Mouse (Mus musculus): ENCODE results near the gene Ttc17. TPM values are rescaled to one million over a fixed set of nuclear protein-coding genes. Genes with fewer than 3 reads are reported as not detected.

Ttc17 gene
- polyA plus RNA-seq, 1 experiment from 2014 or later: 12.1 TPM

DNA sequence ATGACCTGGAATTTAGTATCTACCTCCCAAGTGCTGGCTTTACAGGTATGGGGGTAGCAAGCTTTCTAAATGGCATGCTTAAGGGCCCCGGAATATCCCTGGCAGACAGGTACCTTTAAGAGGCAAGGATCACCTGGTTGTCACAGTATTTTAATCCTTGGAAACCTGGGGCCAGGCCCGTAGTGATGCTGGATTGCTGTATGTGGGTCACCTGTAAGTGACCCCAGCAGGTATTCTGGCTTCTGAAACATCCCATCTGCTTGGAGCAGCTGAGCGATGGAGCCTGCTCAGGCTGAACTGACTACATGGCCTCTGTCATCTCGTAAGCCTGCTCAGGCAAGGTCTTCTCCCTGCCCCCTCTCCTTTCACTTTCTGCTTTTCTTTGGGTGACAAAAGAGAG is 130.4 kb downstream of the Ttc17 start:
- 67% methylated on average over 4 of the region's 4 CpGs for WGBS
- no peak overlapping the region for H3K4me3 ChIP-seq
- H3K27me3 ChIP-seq (ENCODE audit: low read depth, poor library complexity, severe bottlenecking): peaks cover 57% of the 10 kb centered on the region
- H3K27ac ChIP-seq (replicated peaks): no peak overlapping the region
- H3K9me3 ChIP-seq (replicated peaks): no peaks in the 10 kb centered on the region
- H3K4me1 ChIP-seq: peaks cover 22% of the 10 kb centered on the region
- no peak for DNase-seq (ENCODE audit: low spot score)
- no peaks in the 10 kb centered on the region for H3K36me3 ChIP-seq

- no peak overlapping the region for H3K4me3 ChIP-seq
- no peaks in the 10 kb centered on the region for H3K9me3 ChIP-seq (replicated peaks)
- no peaks in the 10 kb centered on the region for H3K36me3 ChIP-seq
- H3K27me3 ChIP-seq (ENCODE audit: low read depth, poor library complexity, severe bottlenecking): peaks cover 62% of the 10 kb centered on the region
- no peak for DNase-seq (ENCODE audit: low spot score)
- no peak overlapping the region for H3K27ac ChIP-seq (replicated peaks)
- H3K4me1 ChIP-seq: peaks cover 22% of the 10 kb centered on the region
- WGBS: 86% methylated on average over 3 of the region's 3 CpGs
These were observed 130.8 kb downstream of the Ttc17 start for GRCm38 (mm10) chr2:94275658-94276057.

DNA sequence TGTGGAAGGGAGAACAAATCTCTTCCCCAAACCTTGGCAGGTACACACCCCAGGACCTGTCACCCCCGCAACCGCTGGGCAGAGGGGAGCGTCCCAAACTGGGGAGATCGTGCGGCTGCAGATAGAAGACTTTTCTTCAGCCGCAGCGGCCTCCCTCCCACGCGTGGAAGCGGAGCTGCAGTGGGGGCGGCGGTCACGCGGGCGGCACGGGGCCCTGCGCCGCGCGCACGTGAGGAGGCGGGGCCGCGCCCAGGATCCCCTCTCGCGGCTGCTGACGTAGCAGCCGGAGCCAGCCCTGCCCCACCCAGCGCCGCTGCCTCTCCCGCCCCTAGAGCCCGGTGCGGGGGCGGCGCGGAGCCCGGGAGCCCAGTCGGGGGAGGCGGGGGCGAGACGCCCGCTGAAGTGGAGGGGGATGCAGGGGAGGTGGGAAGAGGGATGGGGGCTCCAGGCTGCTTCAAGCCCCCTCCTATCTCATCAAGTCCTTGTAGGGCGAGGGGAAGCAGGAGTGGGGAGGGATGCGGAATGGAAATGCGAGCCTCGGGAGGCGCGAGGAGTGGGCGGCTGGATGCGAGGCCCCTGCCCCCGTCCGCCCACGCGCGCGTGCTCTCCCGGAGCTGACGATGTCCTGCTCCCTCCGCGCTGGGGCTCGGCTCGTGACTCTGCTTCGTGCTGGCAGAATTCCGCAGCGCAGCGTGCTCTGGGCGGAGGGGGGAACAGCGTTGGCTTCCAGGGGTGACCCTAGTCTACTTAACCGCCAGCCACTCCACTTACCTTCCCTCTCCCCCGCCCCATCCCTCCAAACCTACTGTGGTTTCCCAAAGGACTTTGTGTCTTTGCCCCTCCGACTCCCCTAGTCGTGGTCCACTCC is 133.1 kb downstream of the Ttc17 start:
- H3K4me3 ChIP-seq: peak overlapping the region; percentile 77
- peaks cover 67% of the 10 kb centered on the region for H3K27me3 ChIP-seq (ENCODE audit: low read depth, poor library complexity, severe bottlenecking)
- under 1% methylated on average over 72 of the region's 72 CpGs for WGBS
- no peaks in the 10 kb centered on the region for H3K36me3 ChIP-seq
- peak; percentile 68 for DNase-seq (ENCODE audit: low spot score)
- H3K4me1 ChIP-seq: peaks cover 22% of the 10 kb centered on the region
- peak overlapping the region; percentile 89 for H3K27ac ChIP-seq (replicated peaks)
- no peaks in the 10 kb centered on the region for H3K9me3 ChIP-seq (replicated peaks)

DNA sequence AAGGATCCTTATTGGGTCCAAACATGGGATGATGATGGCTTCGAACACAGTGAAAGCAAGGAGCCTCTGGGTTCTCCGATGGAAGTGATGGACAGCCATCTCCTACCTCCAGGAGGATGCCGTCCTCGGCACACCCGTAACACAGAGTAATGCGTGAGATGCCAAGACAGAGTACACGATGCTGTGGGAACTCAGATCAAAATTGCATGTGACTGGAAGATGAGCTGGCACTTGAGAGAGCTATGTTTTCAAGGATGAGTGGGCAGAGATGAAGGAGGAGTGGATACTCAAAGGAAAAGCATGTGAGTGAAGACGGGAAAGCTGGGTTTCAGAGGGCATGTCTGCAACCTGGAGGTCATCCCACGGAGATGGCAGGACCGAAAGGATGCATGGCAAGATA is 135.3 kb downstream of the Ttc17 start:
- no peak for DNase-seq (ENCODE audit: low spot score)
- peaks cover 84% of the 10 kb centered on the region for H3K27me3 ChIP-seq (ENCODE audit: low read depth, poor library complexity, severe bottlenecking)
- 90% methylated on average over 10 of the region's 10 CpGs for WGBS
- H3K4me1 ChIP-seq: peaks cover 38% of the 10 kb centered on the region
- no peak overlapping the region for H3K4me3 ChIP-seq
- no peaks in the 10 kb centered on the region for H3K36me3 ChIP-seq
- no peaks in the 10 kb centered on the region for H3K9me3 ChIP-seq (replicated peaks)
- no peak overlapping the region for H3K27ac ChIP-seq (replicated peaks)

GRCm38 (mm10) chr2:94268835-94269234 is 137.7 kb downstream of the Ttc17 start:
- no peak overlapping the region for H3K4me3 ChIP-seq
- no peak for DNase-seq (ENCODE audit: low spot score)
- peaks cover 55% of the 10 kb centered on the region for H3K4me1 ChIP-seq
- WGBS: 90% methylated on average over 8 of the region's 8 CpGs
- H3K36me3 ChIP-seq: no peaks in the 10 kb centered on the region
- H3K27me3 ChIP-seq (ENCODE audit: low read depth, poor library complexity, severe bottlenecking): peaks cover 61% of the 10 kb centered on the region
- H3K27ac ChIP-seq (replicated peaks): no peak overlapping the region
- H3K9me3 ChIP-seq (replicated peaks): no peaks in the 10 kb centered on the region

DNA sequence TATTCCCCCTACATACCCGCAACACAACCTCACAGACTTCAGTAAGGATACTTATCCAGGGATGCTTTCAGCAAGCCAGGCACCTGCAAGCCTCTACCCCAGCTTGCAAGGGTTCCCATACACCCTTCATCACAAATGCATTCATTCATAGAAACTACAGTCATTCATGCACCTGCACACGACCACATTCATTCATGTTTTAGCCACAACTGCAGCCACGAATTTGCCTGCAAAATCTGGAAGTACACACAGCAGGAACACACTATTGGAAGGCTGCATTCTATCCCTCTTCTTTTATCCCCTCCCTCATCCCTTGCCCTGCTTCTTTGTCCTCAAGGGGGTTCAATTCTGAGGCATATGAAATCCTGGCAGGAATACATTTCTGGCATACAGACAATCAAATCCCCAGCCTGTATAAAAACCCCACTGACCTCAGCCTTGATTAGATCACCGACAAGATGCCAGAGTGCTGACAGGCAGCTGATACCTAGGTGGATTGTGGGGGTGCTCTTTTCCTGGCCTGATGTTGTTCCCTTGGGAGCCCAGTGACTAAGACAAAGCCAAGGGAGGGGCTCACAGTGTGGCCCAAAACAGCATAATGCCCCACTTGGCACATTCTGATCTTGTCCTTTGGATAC is 139.2 kb downstream of the Ttc17 start:
- WGBS: 32% methylated on average over 4 of the region's 4 CpGs
- H3K4me1 ChIP-seq: peaks cover 56% of the 10 kb centered on the region
- H3K27ac ChIP-seq (replicated peaks): peak overlapping the region; percentile 1; the same call in 1 of the 2 replicates
- no peaks in the 10 kb centered on the region for H3K9me3 ChIP-seq (replicated peaks)
- no peak overlapping the region for H3K4me3 ChIP-seq
- no peaks in the 10 kb centered on the region for H3K36me3 ChIP-seq
- DNase-seq (ENCODE audit: low spot score): no peak
- peaks cover 54% of the 10 kb centered on the region for H3K27me3 ChIP-seq (ENCODE audit: low read depth, poor library complexity, severe bottlenecking)

- WGBS: 29% methylated on average over 7 of the region's 7 CpGs
- peaks cover 54% of the 10 kb centered on the region for H3K27me3 ChIP-seq (ENCODE audit: low read depth, poor library complexity, severe bottlenecking)
- no peaks in the 10 kb centered on the region for H3K9me3 ChIP-seq (replicated peaks)
- H3K4me3 ChIP-seq: no peak overlapping the region
- H3K4me1 ChIP-seq: peaks cover 63% of the 10 kb centered on the region
- H3K27ac ChIP-seq (replicated peaks): peak overlapping the region; percentile 81; the same call in 1 of the 2 replicates
- DNase-seq (ENCODE audit: low spot score): no peak
- no peaks in the 10 kb centered on the region for H3K36me3 ChIP-seq
These were observed 139.9 kb downstream of the Ttc17 start for GRCm38 (mm10) chr2:94266381-94267160.

DNA sequence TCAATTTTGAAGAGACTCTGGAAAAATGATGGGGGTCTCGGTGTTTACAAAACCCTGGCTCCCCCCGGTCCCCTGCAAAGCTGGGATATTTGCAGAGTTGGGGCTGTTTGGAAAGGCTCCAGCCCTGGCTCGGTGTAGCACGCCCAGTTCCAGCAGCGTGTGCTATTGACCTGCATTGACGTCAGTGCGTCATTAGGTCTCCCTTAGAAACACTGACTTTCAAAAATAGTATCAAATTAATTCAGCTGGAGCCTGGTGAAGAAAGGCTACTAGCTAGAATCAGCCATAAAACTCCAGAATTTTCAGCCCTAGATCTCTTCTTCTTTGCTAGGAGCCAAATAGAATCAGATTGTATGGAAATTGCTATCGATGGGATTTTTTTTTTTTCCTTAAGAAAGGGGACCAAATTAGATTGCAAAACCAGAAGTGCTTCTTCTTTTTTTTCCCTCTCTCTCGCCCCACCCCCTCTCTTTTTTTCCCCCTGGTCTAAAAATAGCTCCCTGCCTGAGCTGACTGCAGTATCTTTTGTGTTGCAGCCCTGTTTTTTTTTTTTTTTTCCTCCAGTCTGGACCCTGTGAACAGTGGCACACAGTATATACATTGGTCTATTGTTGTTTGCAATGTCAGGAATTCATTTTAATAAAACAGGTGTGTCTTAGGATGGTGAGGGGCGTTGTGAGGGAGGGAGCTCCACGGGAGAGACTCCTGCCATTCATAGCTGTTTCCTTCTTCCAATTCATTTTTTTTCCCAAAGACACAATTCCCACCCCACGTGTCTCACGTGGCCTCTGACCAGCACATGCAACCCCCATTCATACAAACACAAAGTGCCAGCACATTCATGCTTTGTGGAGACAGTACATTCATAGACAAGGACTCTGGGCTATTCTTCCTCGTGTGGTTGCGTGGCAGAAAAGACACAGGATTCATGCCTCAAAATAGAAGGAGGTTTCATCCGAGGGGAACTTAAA is 141.0 kb downstream of the Ttc17 start:
- Histone ChIP-seq H3K9me3 (replicated peaks) (no peaks in the 10 kb centered on the region), H3K27ac (replicated peaks) (peak overlapping the region; percentile 81), H3K27me3 (ENCODE audit: low read depth, poor library complexity, severe bottlenecking) (peaks cover 54% of the 10 kb centered on the region), H3K4me3 (peak overlapping the region; percentile 59), H3K4me1 (peaks cover 66% of the 10 kb centered on the region), H3K36me3 (no peaks in the 10 kb centered on the region)
- 8% methylated on average over 16 of the region's 16 CpGs for WGBS
- no peak for DNase-seq (ENCODE audit: low spot score)

DNA sequence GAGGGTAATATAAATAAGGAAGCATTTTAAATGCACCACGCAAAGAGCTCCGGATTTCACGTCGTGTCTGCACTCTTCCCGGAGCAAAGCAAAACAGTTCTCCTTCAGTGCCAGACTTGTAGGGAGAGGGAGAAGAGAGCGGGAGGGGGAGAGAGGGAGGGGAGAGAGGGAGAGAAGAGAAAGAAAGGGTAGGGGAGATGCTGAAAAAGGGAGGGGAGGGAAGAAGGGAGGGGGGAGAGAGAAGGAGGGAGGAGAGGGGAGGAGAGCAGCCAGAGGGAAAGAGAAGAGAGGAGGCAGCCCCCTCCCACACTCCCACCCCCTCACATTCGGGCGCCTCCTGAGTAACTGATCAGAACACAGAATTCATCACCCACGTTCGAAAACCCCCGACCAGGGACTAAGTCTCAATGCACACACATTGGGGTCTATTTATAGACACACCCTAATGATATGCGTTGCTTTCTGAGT is 141.8 kb downstream of the Ttc17 start:
- H3K4me1 ChIP-seq: peaks cover 66% of the 10 kb centered on the region
- peaks cover 60% of the 10 kb centered on the region for H3K27me3 ChIP-seq (ENCODE audit: low read depth, poor library complexity, severe bottlenecking)
- no peaks in the 10 kb centered on the region for H3K9me3 ChIP-seq (replicated peaks)
- H3K27ac ChIP-seq (replicated peaks): peak overlapping the region; percentile 81
- under 1% methylated on average over 12 of the region's 12 CpGs for WGBS
- peak; percentile 57 for DNase-seq (ENCODE audit: low spot score)
- no peaks in the 10 kb centered on the region for H3K36me3 ChIP-seq
- H3K4me3 ChIP-seq: peak overlapping the region; percentile 59

GRCm38 (mm10) chr2:94264006-94264405 is 142.5 kb downstream of the Ttc17 start:
- DNase-seq (ENCODE audit: low spot score): no peak
- Histone ChIP-seq H3K27me3 (ENCODE audit: low read depth, poor library complexity, severe bottlenecking) (peaks cover 61% of the 10 kb centered on the region), H3K9me3 (replicated peaks) (no peaks in the 10 kb centered on the region), H3K27ac (replicated peaks) (peak overlapping the region; percentile 81), H3K4me1 (peaks cover 66% of the 10 kb centered on the region), H3K4me3 (peak overlapping the region; percentile 59), H3K36me3 (no peaks in the 10 kb centered on the region)
- 6% methylated on average over 2 of the region's 2 CpGs for WGBS

DNA sequence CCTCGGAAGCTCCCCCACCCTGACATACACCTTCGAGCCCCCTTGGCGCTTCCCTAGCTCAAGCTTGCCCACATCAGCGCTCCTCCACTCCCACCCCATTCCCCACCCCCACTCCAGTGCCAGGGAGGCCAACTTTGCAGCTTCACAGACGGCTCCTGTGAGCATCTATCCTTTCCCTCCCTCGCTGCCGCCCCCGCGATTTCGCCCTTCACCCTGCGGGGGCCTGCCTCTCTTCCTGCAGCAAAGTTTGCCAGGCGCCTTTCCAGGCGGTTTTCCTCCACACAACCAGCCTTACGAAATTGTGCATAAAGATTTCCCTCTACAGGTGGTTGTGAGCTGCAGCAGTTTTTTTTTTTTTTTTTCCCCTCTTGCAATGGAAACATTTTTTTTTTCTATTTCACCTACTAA is 143.0 kb downstream of the Ttc17 start:
- under 1% methylated on average over 14 of the region's 14 CpGs for WGBS
- peak overlapping the region; percentile 81 for H3K27ac ChIP-seq (replicated peaks)
- peak overlapping the region; percentile 59 for H3K4me3 ChIP-seq
- no peaks in the 10 kb centered on the region for H3K9me3 ChIP-seq (replicated peaks)
- peak; percentile 52 for DNase-seq (ENCODE audit: low spot score)
- peaks cover 66% of the 10 kb centered on the region for H3K4me1 ChIP-seq
- peaks cover 59% of the 10 kb centered on the region for H3K27me3 ChIP-seq (ENCODE audit: low read depth, poor library complexity, severe bottlenecking)
- H3K36me3 ChIP-seq: no peaks in the 10 kb centered on the region

Measured in midbrain, embryonic 10.5 days (tissue).